Mouse (Mus musculus) heart, postnatal 0 days (tissue): Measurements from ENCODE around the gene Tas1r3. TPM values are rescaled to one million over a fixed set of nuclear protein-coding genes. Genes with fewer than 3 reads are reported as not detected.

ENCODE experiments used
- ATAC-seq: fragments of 200-750 bp; cut with Nextera tagmentation; 2 replicates; pipeline ENCODE4 v1.8.0; 2017; ENCODE audit warnings: low read depth, moderate number of reproducible peaks, moderate library complexity; ENCODE audit not compliant: insufficient read depth
- DNase-seq: peaks from one replicate; pipeline ENCODE4 v3.0.0-alpha.2; 2016; ENCODE audit warnings: low spot score
- H3K27ac ChIP-seq: fragments of 300-500 bp; sonication (generic); 2 replicates; pipeline ENCODE4 v1.5.1; 2014; ENCODE audit warnings: low read depth, mild to moderate bottlenecking
- H3K27me3 ChIP-seq: fragments of 300-500 bp; sonication (generic); 2 replicates; pipeline ENCODE4 v1.6.1; 2014; ENCODE audit warnings: low read length, mixed read lengths; ENCODE audit not compliant: control insufficient read depth, insufficient read depth
- H3K36me3 ChIP-seq: fragments of 300-500 bp; sonication (generic); replicated peaks from 2 replicates; pipeline ENCODE4 v1.6.1; 2014; ENCODE audit warnings: low read length, mixed read lengths; ENCODE audit not compliant: control insufficient read depth, insufficient read depth
- H3K4me1 ChIP-seq: fragments of 300-500 bp; sonication (generic); 2 replicates; pipeline ENCODE4 v1.6.1; 2014; ENCODE audit warnings: antibody characterized with exemption; ENCODE audit not compliant: control insufficient read depth, insufficient read depth
- H3K4me2 ChIP-seq: fragments of 300-500 bp; sonication (generic); 2 replicates; pipeline ENCODE4 v1.6.1; 2014; ENCODE audit warnings: low read depth, mild to moderate bottlenecking, low read length, moderate library complexity
- H3K4me3 ChIP-seq: fragments of 300-500 bp; sonication (generic); 2 replicates; pipeline ENCODE4 v1.5.1; 2014; ENCODE audit warnings: low read depth, low read length
- H3K9ac ChIP-seq: fragments of 300-500 bp; sonication (generic); replicated peaks from 2 replicates; pipeline ENCODE4 v1.6.1; 2014; ENCODE audit warnings: low read depth, low read length, mixed read lengths
- H3K9me3 ChIP-seq: fragments of 300-500 bp; sonication (generic); replicated peaks from 2 replicates; pipeline ENCODE4 v1.6.1; 2016; ENCODE audit warnings: low read length; ENCODE audit not compliant: control insufficient read depth
- CTCF ChIP-seq: IDR thresholded peaks from 2 replicates; pipeline ENCODE4 v1.5.1; 2016; ENCODE audit warnings: antibody characterized with exemption, control low read depth, low read depth
- EP300 ChIP-seq: IDR thresholded peaks from 2 replicates; pipeline ENCODE4 v1.6.1; 2016; ENCODE audit warnings: antibody characterized with exemption, low read depth
- WGBS: fragments of 180-500 bp; shearing (Covaris S2); extraction: QIAGEN DNeasy Blood & Tissue Kit; methylation state at CpG from one replicate; pipeline ENCODE4 v1.1.7; 2014; 5-methylcytosine and 5-hydroxymethylcytosine counted together
- polyA plus RNA-seq: library from polyadenylated mRNA; unstranded; fragments of >200 nt; fragmentation: Nextera tagmentation; extraction: Ambion mirVana; gene quantifications from 2 replicates; pipeline ENCODE4 v1.2.1, GENCODE M21; 2015
- total RNA-seq: library from RNA; depleted of rRNA; stranded (reverse); fragments of >200 nt; gene quantifications from 2 replicates; pipeline ENCODE4 v1.2.3, GENCODE M21; 2014; ENCODE audit warnings: low replicate concordance

Tas1r3 gene
- total and polyA plus RNA-seq, 2 experiments from 2014 or later = 0.05 to 0.11 TPM

GRCm38 (mm10) chr4:155853421-155853820 lies 9.7 kb downstream of the Tas1r3 start:
- DNase-seq (no peak), ATAC-seq (no peak)
- WGBS = 84% methylated on average over 9 of the region's 9 CpGs
- H3K4me2 ChIP-seq = no peak overlapping the region
- TF ChIP-seq CTCF (no peak), EP300 (no peak)
- H3K4me3 ChIP-seq = no peak overlapping the region
- no peaks in the 10 kb centered on the region for H3K9me3 ChIP-seq
- no peak overlapping the region for H3K27ac ChIP-seq
- H3K27me3 ChIP-seq = no peaks in the 10 kb centered on the region
- peaks cover 41% of the 10 kb centered on the region for H3K36me3 ChIP-seq
- no peak overlapping the region for H3K9ac ChIP-seq
- H3K4me1 ChIP-seq = peaks cover 6% of the 10 kb centered on the region

- Histone ChIP-seq H3K27me3 (no peaks in the 10 kb centered on the region), H3K36me3 (peaks cover 29% of the 10 kb centered on the region), H3K9me3 (no peaks in the 10 kb centered on the region), H3K27ac (no peak overlapping the region), H3K4me1 (peaks cover 12% of the 10 kb centered on the region), H3K9ac (no peak overlapping the region), H3K4me3 (no peak overlapping the region), H3K4me2 (no peak overlapping the region)
- DNase-seq = no peak
- WGBS = 61% methylated on average over 2 of the region's 2 CpGs
- TF ChIP-seq EP300 = no peak
- no peak for TF ChIP-seq CTCF
- no peak for ATAC-seq
These were observed 11.2 kb downstream of the Tas1r3 start for GRCm38 (mm10) chr4:155851951-155852411.

DNA sequence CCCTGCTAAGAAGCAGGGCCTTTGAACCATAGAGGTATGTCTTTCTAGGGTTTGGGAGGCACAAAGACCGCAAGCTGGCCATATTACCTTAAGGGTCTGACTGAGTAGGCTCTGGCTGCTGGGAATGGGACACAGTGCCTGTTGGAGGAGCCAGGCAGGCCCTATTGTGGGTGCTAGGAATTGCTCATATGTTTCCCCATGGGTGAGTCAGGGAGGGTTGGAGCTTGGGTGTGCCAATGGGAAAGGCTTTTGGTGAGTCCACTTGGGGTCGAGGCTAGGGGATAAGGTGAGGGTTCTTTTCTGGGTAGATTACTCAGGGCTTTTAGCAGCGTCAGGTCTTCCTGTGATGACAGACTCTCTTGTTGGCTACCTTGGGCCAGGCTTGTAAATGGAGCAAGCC lies 11.8 kb downstream of the Tas1r3 start:
- Histone ChIP-seq H3K4me3 (no peak overlapping the region), H3K36me3 (peaks cover 23% of the 10 kb centered on the region), H3K9ac (no peak overlapping the region), H3K27me3 (no peaks in the 10 kb centered on the region), H3K27ac (no peak overlapping the region), H3K4me1 (peaks cover 16% of the 10 kb centered on the region), H3K4me2 (no peak overlapping the region), H3K9me3 (no peaks in the 10 kb centered on the region)
- ATAC-seq (no peak), DNase-seq (no peak)
- 88% methylated on average over 3 of the region's 3 CpGs for WGBS
- TF ChIP-seq CTCF (no peak), EP300 (no peak)

- H3K27ac ChIP-seq = no peak overlapping the region
- DNase-seq (no peak), ATAC-seq (no peak)
- peaks cover 8% of the 10 kb centered on the region for H3K36me3 ChIP-seq
- no peaks in the 10 kb centered on the region for H3K9me3 ChIP-seq
- H3K4me3 ChIP-seq = no peak overlapping the region
- no peaks in the 10 kb centered on the region for H3K27me3 ChIP-seq
- TF ChIP-seq CTCF = no peak
- TF ChIP-seq EP300 = no peak
- WGBS = 81% methylated on average over 3 of the region's 3 CpGs
- H3K4me2 ChIP-seq = no peak overlapping the region
- H3K9ac ChIP-seq = no peak overlapping the region
- peaks cover 16% of the 10 kb centered on the region for H3K4me1 ChIP-seq
These were observed 13.2 kb downstream of the Tas1r3 start for GRCm38 (mm10) chr4:155849792-155850451.

DNA sequence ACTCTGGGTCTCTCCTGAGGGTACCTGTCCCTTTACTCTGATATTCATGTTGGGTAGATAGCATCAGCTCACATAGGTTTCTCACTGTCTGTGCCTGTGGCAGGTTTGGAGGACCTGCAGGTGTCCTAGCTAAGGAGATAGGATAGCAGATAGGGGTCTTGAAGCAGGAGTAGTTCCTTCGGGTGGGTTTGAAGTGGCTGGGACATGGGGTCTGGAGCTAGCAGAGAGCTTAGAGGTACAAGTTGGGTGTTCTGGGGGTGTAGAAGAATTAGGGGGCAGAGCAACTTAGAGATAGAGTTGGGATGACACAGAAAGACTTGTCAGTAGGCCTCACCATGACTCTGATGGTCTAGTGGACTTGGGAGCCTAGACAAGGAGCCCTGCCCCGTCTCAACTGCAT lies 13.8 kb downstream of the Tas1r3 start:
- Histone ChIP-seq H3K9me3 (no peaks in the 10 kb centered on the region), H3K4me3 (no peak overlapping the region), H3K4me2 (no peak overlapping the region), H3K9ac (no peak overlapping the region), H3K27me3 (no peaks in the 10 kb centered on the region), H3K4me1 (peaks cover 16% of the 10 kb centered on the region), H3K27ac (no peak overlapping the region), H3K36me3 (peaks cover 3% of the 10 kb centered on the region; the same call in 1 of the 2 replicates)
- TF ChIP-seq CTCF (no peak), EP300 (no peak)
- ATAC-seq (no peak), DNase-seq (peak; percentile 2)
- 87% methylated on average over 2 of the region's 2 CpGs for WGBS
